Mouse (Mus musculus) MEL-GATA-1-ER (cell line): ENCODE measurements around the gene Padi1.

Experiments
- DNase-seq: peaks from one replicate; pipeline ENCODE4 v3.0.0-alpha.2; 2012; ENCODE audit warnings: low read depth; ENCODE audit errors: extremely low read depth

Padi1 gene

GRCm38 (mm10) chr4:140817413-140817812, 28.2 kb downstream of the Padi1 start:
- peak; percentile 22 for DNase-seq

GRCm38 (mm10) chr4:140815996-140816917, 29.3 kb downstream of the Padi1 start:
- DNase-seq = peak; percentile 90

- DNase-seq = peak; percentile 22
Measured at GRCm38 (mm10) chr4:140815496-140815895, 30.1 kb downstream of the Padi1 start.

- peak; percentile 31 for DNase-seq
Measured at GRCm38 (mm10) chr4:140814241-140815225, 31.0 kb downstream of the Padi1 start.

- peak; percentile 6 for DNase-seq
Measured at GRCm38 (mm10) chr4:140813358-140814185, 32.0 kb downstream of the Padi1 start.

GRCm38 (mm10) chr4:140812609-140813008, 33.0 kb downstream of the Padi1 start:
- DNase-seq = peak; percentile 62

GRCm38 (mm10) chr4:140812191-140812590, 33.4 kb downstream of the Padi1 start:
- DNase-seq = peak; percentile 38

- peak; percentile 90 for DNase-seq
Measured at GRCm38 (mm10) chr4:140810458-140811260, 34.9 kb downstream of the Padi1 start, which contains the start of gene Padi3. Padi3 (minus strand) TSS chr4:140810648.

GRCm38 (mm10) chr4:140809118-140809517, 36.5 kb downstream of the Padi1 start:
- DNase-seq = peak; percentile 36

- no peak for DNase-seq
Measured at GRCm38 (mm10) chr4:140804601-140805000, 41.0 kb downstream of the Padi1 start.

- DNase-seq = no peak
Measured at GRCm38 (mm10) chr4:140801364-140801763, 44.2 kb downstream of the Padi1 start.

GRCm38 (mm10) chr4:140796786-140797185, 48.8 kb downstream of the Padi1 start:
- no peak for DNase-seq

GRCm38 (mm10) chr4:140794678-140795077, 50.9 kb downstream of the Padi1 start:
- no peak for DNase-seq

- no peak for DNase-seq
Measured at GRCm38 (mm10) chr4:140793795-140794194, 51.8 kb downstream of the Padi1 start.

GRCm38 (mm10) chr4:140792584-140792983, 53.0 kb downstream of the Padi1 start:
- no peak for DNase-seq

- no peak for DNase-seq
Measured at GRCm38 (mm10) chr4:140791071-140791470, 54.5 kb downstream of the Padi1 start.

GRCm38 (mm10) chr4:140789983-140790382, 55.6 kb downstream of the Padi1 start:
- DNase-seq = no peak

GRCm38 (mm10) chr4:140788983-140789382, 56.6 kb downstream of the Padi1 start:
- DNase-seq = no peak

GRCm38 (mm10) chr4:140788264-140788663, 57.3 kb downstream of the Padi1 start:
- no peak for DNase-seq

- no peak for DNase-seq
Measured at GRCm38 (mm10) chr4:140787414-140787813, 58.2 kb downstream of the Padi1 start.
